Mouse (Mus musculus) gonadal fat pad, adult 2 months (tissue): ENCODE measurements at regions not wholly inside any gene's neighbourhood (a gene's known extent, or its start where the extent isn't known, plus 50 kb on each side); places are given as distances from the start of the nearest gene placed in this dataset.

Source experiments
- DNase-seq: peaks from one replicate; pipeline ENCODE4 v3.0.0-alpha.2; 2012; ENCODE audit warnings: low read depth

- DNase-seq: no peak
Observed at GRCm38 (mm10) chr5:37980692-37981091, 57.9 kb upstream of the Stx18 start.

- DNase-seq: no peak
Observed at GRCm38 (mm10) chr5:37976943-37977434, 61.6 kb upstream of the Stx18 start.

DNA sequence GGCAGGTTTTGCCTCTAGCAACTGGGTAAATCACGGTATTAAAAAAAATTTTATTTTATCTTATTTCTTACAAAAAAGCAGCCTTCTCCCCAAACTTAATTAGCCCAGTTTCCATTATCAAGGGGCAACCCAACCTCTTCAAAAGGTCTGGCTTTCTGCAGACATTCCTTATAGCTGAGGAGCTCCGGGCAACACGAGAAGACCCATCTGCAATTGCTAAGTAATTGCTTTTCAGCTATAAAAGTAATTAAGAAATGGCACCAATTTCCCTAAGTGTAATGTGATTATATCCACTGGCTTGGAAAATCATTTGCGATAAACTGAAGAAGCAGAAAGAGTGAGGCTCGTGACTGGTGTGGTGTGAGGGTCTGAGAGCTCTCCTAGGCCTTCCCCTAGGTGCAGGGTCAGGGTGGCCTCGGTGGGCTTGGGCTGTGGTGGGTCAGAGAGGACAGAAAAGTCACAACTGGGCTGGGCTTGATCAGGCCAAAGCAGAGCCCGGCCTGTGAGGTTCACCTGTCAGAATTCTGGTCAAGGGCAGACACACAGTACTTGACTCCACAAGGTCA is 65.5 kb upstream of the Stx18 start:
- no peak for DNase-seq

DNA sequence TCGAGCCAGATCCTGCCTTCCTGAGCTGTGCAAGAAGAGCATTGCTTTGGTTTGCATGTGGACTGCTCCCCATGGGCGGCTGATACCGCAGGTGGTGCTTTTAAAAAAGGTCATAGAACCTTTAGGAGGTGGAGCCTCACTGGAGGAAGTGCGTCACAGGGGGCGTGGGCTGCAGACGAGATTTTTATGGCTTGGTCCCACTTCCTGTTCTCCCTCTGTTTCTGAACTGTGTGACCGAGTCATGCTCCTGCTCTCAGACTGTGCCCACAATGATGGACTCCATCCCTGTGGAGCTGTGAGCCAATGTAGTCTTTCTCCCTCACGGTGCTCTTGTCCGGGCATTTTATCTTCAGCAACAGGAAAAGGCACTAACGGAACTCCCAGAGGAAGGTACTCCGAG is 66.8 kb upstream of the Stx18 start:
- DNase-seq: no peak

GRCm38 (mm10) chr5:37968596-37968995 is 69.9 kb upstream of the Stx18 start:
- DNase-seq: no peak

DNA sequence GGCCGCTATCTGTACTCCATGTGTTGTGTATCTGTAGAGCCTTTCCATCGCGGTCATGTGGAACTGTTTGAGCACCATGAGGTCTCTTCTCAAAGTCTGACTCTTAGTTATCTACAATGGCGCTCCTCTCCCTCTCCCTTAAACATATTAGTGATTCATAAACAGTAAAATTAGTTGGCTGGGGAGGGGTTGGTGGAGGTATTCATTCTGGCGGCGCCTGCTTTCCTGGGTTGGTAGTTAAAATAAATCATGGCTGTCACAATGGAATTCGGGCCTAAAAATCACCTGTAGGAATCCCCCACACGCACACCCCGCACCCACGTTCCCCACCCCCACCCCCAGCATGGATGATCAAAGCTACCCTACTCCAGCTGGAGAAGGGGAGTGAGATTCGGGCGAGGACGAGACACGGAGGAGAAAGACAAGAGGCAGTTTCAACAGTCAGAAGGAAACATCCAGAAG is 70.6 kb upstream of the Stx18 start:
- DNase-seq: no peak

DNA sequence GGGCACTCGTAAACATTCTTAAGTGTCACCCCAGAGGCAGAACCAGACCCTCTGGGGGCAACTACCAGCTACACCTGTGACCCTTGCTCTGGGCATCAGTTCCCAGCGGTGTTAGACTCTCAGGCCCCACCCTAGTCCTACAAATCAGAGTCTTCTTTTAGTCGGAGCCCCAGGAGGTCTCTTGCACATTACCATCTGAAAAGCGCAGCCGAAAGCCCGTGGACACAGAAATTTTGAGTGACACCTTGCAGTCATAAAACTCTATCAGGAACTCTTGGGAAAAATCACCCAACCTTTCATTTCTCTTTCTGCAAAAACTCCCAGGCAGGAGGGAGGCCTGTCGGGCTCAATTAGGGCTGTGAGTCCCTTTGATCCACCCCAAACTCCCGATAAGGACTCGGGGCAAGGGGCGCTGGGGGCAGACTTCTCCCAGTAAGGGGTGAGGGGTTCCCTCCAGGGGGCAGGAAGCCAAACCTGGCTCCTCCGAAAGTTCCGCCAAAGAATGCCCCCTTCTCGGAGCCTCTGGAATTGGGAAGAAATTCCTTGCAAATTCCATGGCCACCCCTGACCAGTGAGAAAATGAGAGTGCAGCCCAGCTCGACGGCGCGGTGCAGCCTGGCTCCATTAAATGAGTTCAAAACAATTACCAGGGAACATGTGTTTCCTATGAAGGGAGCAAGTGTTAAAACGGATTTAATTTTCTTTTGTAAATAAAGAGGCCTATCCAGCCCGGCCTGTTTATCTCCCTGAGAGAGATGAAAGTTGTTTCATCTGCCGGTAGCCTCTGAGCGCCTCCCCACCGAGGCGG is 71.2 kb upstream of the Stx18 start:
- DNase-seq: no peak

GRCm38 (mm10) chr5:37963688-37964087 is 74.9 kb upstream of the Stx18 start:
- DNase-seq: no peak

DNA sequence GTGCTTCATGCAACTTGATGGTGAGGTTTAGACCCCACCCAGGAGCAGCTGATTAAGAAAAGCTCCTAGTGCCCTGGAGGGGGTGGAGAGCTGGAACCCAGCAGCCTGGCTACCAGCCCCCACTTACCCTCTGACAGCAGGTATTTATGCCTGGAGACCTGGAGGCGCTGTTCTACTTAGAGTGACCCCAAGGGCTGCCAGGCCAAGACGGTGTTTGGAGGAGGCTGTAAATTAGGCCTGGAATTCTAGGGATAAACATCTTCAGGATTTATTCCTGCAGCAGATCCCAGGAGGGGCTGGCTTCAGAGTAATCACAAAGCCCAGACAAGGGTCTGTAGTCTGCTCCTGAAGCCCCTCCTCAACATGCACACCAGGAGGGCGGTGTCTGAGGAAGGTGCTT is 76.0 kb upstream of the Stx18 start:
- no peak for DNase-seq

DNA sequence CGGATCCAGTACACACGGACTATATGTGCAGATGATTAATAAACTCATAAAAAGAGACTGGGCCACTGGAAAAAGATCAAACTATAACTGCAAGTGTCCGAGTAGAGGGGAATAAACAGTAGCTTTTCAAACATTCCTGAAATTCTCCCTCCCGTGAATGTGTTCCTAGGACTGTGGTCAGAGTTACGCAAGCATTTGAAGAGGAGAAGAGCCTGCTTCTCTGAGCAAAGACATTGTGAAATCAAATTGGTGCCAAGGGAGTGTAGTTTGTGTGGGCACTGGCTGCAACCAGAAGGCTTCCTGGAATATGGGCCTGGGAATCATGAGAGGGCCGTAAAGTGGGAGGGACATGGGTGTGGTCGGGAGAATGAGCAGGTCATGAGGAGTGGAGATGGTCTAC is 78.3 kb upstream of the Stx18 start:
- peak; percentile 4 for DNase-seq

DNA sequence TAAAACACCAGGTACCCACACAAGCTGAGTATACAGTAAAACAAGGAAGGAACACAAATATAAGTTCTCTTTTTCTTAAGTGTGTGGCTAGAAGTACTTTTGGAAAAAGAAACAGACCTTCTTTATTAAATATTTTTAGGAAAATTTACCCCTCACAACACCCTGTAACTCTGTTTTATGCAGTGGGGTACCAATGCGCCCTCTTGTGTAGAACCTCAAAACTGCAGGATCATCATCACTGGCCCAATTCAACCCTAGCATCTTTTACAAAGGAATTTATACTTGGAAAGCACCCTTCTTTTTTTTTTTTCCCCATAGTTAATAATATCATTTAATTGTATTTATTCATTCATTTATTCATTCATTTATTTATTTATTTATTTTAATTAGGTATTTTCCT is 86.4 kb upstream of the Stx18 start:
- DNase-seq: no peak

DNA sequence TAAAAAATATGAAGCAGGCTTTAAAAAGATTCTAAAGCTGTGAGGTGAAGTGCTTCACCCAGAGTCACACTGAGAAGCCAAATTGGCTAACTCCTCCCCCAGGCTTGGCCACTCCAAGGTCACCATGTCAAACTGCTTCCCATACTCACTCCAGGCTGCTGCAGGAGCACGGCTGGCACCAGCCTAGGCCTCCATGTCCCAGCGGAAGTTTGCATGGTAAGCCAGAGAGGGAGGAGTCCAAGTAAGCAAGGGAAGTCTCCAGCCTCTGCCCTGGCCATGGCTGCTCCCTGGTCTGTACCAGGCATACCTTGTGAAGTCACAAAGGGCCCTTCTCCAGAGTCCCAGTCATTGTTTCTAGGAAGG is 105.8 kb upstream of the Stx18 start:
- DNase-seq: no peak

DNA sequence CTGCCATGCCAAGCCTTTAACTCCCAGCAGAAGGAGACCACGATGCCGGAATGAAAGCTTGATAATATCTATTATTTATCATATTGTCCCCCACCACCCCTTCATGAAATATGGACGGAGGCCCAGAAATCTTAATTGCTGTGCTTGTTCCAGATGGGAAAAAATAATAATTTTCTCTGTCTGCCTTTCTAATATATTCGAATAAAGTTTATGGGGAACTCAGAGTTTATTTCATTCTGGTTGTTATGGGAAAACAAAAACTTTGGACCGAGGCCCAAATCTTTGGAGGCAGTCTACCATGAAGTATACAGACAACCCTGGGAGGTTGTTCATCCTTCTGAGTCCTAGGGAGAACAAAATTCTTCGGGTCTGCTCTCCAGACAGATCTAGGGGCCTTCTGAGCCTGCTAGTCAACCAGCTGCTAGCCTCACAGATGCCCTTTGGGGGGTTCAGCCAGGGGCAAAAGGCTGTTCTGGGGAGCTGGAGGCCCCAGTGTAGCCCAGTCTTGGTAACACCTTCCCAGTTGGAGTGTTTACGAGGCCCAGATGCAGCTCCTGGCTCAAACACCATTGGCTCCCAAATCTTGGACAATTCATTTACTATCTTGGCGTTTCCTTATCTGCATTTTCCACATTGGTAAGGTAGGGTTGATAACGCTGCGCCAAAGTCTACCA is 106.3 kb upstream of the Stx18 start:
- DNase-seq: no peak

- DNase-seq: no peak
Observed at GRCm38 (mm10) chr5:37920481-37920880, 96.1 kb upstream of the Msx1 start.

DNA sequence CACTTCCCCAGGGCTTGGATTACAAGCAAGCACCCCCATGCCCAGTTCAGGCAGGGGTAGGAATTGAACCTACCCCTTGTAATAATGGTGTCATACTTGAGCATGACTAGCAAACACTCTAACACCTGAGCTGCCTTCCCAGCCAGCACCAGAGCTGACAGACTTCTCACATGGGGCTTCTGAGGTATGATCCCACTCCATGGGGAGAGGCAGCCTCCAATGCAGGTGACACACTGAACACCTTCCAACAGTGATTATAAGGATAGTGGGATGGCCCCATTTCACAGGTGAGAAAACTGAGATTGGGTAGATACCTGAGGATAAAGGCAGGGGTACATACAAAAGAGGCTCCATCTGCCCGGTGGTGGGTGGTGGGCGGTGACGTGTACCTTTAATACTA is 94.7 kb upstream of the Msx1 start:
- no peak for DNase-seq

- DNase-seq: no peak
Observed at GRCm38 (mm10) chr5:37918001-37918707, 93.8 kb upstream of the Msx1 start.

- no peak for DNase-seq
Observed at GRCm38 (mm10) chr5:37917161-37917560, 92.8 kb upstream of the Msx1 start.

DNA sequence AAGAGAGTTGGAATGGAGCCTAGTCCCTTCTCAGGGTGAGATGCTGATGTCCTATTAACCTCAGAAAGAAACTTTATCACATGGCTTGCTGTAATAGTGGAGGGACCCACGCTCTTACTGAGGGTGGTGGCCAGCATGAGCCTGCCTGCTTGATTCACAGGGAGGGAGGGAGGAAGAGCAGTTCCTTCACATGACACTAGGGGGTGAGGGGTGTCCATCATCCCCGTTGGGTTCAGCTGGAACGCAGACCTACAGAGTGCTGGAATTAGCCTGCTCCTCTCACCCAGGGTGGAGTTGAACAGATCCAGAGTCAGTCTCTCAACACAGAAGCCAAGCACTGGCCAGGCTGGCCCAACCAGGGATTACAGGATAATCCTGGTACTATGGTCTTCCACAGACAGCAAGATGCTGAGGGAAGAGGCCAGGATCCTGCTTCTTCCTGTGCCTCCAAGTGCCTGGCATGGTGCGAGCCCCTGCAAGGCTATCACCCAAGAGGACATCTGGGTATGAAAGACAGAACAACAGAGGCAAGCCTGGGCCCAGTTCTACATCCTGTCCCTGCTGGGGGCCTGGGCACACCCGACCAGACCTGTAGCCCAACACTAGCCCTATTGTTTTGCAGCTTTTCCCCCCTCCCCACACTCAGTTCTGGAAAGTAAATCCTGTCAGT is 80.4 kb upstream of the Msx1 start:
- no peak for DNase-seq

- DNase-seq: no peak
Observed at GRCm38 (mm10) chr5:37903861-37904260, 79.5 kb upstream of the Msx1 start.

DNA sequence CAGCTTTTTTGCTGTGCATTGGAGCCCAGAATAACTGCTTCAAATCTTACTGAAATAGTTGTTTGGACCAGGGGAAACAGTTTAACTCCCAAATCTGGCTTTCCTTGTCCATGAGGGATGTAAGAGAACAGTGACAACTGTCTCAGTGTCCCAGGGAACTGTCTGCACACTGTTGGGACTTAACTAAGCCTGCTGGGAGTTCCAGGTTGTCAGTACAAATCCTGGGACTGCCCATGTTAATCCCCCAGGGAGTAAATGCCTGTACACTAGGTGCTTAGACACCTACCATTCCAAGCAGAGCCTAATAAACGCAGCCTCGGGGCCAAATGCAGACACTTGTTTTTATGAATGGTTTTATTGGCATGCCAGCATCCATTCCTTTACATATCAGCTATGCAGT is 78.4 kb upstream of the Msx1 start:
- DNase-seq: no peak

GRCm38 (mm10) chr5:37901861-37902291 is 77.5 kb upstream of the Msx1 start:
- no peak for DNase-seq
